Mouse (Mus musculus): ENCODE measurements around the gene Gm21985. TPM values are rescaled to one million over a fixed set of nuclear protein-coding genes. Genes with fewer than 3 reads are reported as not detected.

Gene Gm21985
- polyA plus RNA-seq, 1 experiment: not detected

- TF ChIP-seq MAX (IDR thresholded peaks at IDR 0.05; ENCODE audit: low read depth) (no peak), CEBPB (IDR thresholded peaks at IDR 0.05; ENCODE audit: insufficient read depth, poor library complexity, severe bottlenecking) (no peak), E2F4 (IDR thresholded peaks at IDR 0.05; ENCODE audit: insufficient read depth) (no peak)
- Histone ChIP-seq H3K4me3 (no peak overlapping the region), H3K36me3 (ENCODE audit: control insufficient read depth, insufficient read depth) (no peaks in the 10 kb centered on the region), H3K27me3 (ENCODE audit: control insufficient read depth, insufficient read depth, insufficient read length) (no peaks in the 10 kb centered on the region), H3K79me2 (ENCODE audit: control insufficient read depth, insufficient read depth) (peaks cover 3% of the 10 kb centered on the region), H3K4me2 (ENCODE audit: low read depth) (no peak overlapping the region), H3ac (ENCODE audit: control insufficient read depth, insufficient read length) (no peak overlapping the region)
Measured at GRCm38 (mm10) chr2:112374610-112375009, 108.5 kb downstream of the Gm21985 start.

DNA sequence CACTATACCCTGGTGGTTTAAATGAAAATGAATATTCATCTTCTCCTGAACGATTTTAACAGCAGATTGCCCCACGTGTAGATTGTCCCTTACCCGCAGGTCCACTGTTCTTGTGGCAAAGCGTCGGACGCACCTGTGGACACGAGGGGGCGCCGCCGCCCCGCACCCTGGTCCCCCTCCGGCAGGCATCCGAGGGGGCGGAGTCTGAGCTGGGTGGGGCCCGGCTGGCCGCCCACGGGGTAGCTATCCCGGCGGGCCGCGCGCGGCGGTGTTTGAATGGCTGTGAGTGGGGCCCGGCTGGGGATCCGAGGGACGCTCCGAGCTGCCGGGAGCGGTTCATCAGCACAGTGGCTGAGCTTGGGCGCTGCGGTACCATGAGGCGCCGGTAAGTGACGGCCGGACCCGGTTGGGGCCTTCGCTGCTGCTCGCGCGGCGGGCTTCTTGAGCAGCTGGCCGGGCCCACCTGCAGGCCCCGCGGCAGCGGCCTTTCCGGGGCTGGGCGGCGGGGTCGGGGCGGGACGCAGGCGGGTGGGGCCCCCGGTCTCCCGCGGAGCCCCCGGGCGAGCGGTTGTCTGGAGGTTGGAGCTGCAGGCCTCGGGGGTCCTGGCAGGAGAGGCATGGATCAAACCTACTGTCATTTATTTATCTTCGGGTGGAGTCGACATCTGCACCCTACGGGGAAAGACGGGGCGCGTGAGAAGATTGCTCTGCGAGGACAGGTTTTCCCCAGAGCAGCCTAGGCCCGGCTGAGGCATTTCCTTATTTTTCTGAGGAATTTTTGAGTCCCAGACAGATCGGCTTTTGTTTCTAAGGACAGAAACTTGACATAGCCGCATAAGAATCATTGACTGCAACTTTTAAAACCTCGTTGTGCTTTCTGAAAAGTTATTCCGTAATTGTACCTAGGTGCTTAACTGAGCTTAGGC lies 113.1 kb downstream of the Gm21985 start, which contains the start of gene Katnbl1:
TSS of gene Katnbl1 (plus strand) at position 239 of the 926 bp plus-strand sequence.
- Histone ChIP-seq H3ac (ENCODE audit: control insufficient read depth, insufficient read length) (peak within 1 kb of the TSS; percentile 99), H3K79me2 (ENCODE audit: control insufficient read depth, insufficient read depth) (peaks cover 49% of the 10 kb centered on the region), H3K27me3 (ENCODE audit: control insufficient read depth, insufficient read depth, insufficient read length) (no peaks in the 10 kb centered on the region), H3K36me3 (ENCODE audit: control insufficient read depth, insufficient read depth) (no peaks in the 10 kb centered on the region), H3K4me3 (peak within 1 kb of the TSS; percentile 59), H3K4me2 (ENCODE audit: low read depth) (peak within 1 kb of the TSS; percentile 86)
- TF ChIP-seq POLR2A (IDR thresholded peaks at IDR 0.05; ENCODE audit: insufficient read length, low read depth): peak; percentile 85
- TF ChIP-seq POLR2AphosphoS2 (IDR thresholded peaks at IDR 0.05; ENCODE audit: insufficient read length, low read depth): peak; percentile 83
- peak in 1 of 3 experiments; percentile 53 for TF ChIP-seq MYOD1 (IDR thresholded peaks at IDR 0.05; ENCODE audit: control insufficient read depth in 1 of 3, insufficient read length in 2 of 3, low read depth in 2 of 3)
- no peak for TF ChIP-seq MAX (IDR thresholded peaks at IDR 0.05; ENCODE audit: low read depth)
- no peak for TF ChIP-seq TCF12 (IDR thresholded peaks at IDR 0.05; ENCODE audit: insufficient read depth, poor library complexity, severe bottlenecking)
- no peak for TF ChIP-seq CEBPB (IDR thresholded peaks at IDR 0.05; ENCODE audit: insufficient read depth, poor library complexity, severe bottlenecking)
- peak; percentile 45 for TF ChIP-seq E2F4 (IDR thresholded peaks at IDR 0.05; ENCODE audit: insufficient read depth)
- TF ChIP-seq SRF (IDR thresholded peaks at IDR 0.05; ENCODE audit: control insufficient read depth, insufficient read length, low read depth): peak; percentile 44
- TF ChIP-seq REST (IDR thresholded peaks at IDR 0.05; ENCODE audit: insufficient read depth, insufficient read length): no peak
- no peak for TF ChIP-seq USF1 (IDR thresholded peaks at IDR 0.05; ENCODE audit: low read depth)
- TF ChIP-seq TCF3 (IDR thresholded peaks at IDR 0.05; ENCODE audit: insufficient read length, low read depth): no peak
- peak in 1 of 3 experiments; percentile 35 for TF ChIP-seq MYOG (IDR thresholded peaks at IDR 0.05; ENCODE audit: control insufficient read depth in 1 of 3, insufficient read depth in 1 of 3, insufficient read length in 2 of 3, low read depth in 2 of 3)

GRCm38 (mm10) chr2:112380131-112380530 lies 114.0 kb downstream of the Gm21985 start:
- H3K4me2 ChIP-seq (ENCODE audit: low read depth): peak overlapping the region; percentile 86
- H3K36me3 ChIP-seq (ENCODE audit: control insufficient read depth, insufficient read depth): peaks cover 4% of the 10 kb centered on the region
- peaks cover 58% of the 10 kb centered on the region for H3K79me2 ChIP-seq (ENCODE audit: control insufficient read depth, insufficient read depth)
- H3ac ChIP-seq (ENCODE audit: control insufficient read depth, insufficient read length): peak overlapping the region; percentile 99
- H3K27me3 ChIP-seq (ENCODE audit: control insufficient read depth, insufficient read depth, insufficient read length): no peaks in the 10 kb centered on the region
- H3K4me3 ChIP-seq: peak overlapping the region; percentile 59
- TF ChIP-seq MYOG (IDR thresholded peaks at IDR 0.05; ENCODE audit: control insufficient read depth in 1 of 3, insufficient read depth in 1 of 3, insufficient read length in 2 of 3, low read depth in 2 of 3): no peak
- no peak for TF ChIP-seq MAX (IDR thresholded peaks at IDR 0.05; ENCODE audit: low read depth)
- no peak for TF ChIP-seq MYOD1 (IDR thresholded peaks at IDR 0.05; ENCODE audit: control insufficient read depth in 1 of 3, insufficient read length in 2 of 3, low read depth in 2 of 3)
- no peak for TF ChIP-seq USF1 (IDR thresholded peaks at IDR 0.05; ENCODE audit: low read depth)
- TF ChIP-seq TCF3 (IDR thresholded peaks at IDR 0.05; ENCODE audit: insufficient read length, low read depth): no peak
- no peak for TF ChIP-seq E2F4 (IDR thresholded peaks at IDR 0.05; ENCODE audit: insufficient read depth)
- no peak for TF ChIP-seq TCF12 (IDR thresholded peaks at IDR 0.05; ENCODE audit: insufficient read depth, poor library complexity, severe bottlenecking)
- no peak for TF ChIP-seq POLR2A (IDR thresholded peaks at IDR 0.05; ENCODE audit: insufficient read length, low read depth)
- TF ChIP-seq REST (IDR thresholded peaks at IDR 0.05; ENCODE audit: insufficient read depth, insufficient read length): no peak
- no peak for TF ChIP-seq POLR2AphosphoS2 (IDR thresholded peaks at IDR 0.05; ENCODE audit: insufficient read length, low read depth)
- no peak for TF ChIP-seq CEBPB (IDR thresholded peaks at IDR 0.05; ENCODE audit: insufficient read depth, poor library complexity, severe bottlenecking)
- TF ChIP-seq SRF (IDR thresholded peaks at IDR 0.05; ENCODE audit: control insufficient read depth, insufficient read length, low read depth): no peak

DNA sequence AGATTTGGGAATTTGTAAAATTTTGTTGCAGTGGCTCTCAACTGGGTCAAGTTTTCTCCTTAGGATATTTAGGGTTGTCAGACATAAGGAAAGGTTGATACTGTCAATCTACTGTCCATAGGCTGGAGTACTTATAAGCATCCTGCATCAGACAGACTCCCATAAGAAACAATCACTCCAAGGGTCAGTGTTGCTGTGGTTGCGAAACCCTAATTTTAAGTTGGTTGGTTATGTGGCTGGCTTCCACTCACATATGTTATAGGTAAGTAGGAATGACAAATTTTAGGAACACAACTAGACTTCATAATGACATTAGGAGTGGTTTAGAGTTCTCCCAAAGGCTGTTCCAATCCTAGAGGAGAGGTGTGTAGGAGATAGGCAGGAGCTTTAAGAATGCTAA lies 115.1 kb downstream of the Gm21985 start:
- peaks cover 4% of the 10 kb centered on the region for H3K36me3 ChIP-seq (ENCODE audit: control insufficient read depth, insufficient read depth)
- TF ChIP-seq CEBPB (IDR thresholded peaks at IDR 0.05; ENCODE audit: insufficient read depth, poor library complexity, severe bottlenecking): peak; percentile 77
- TF ChIP-seq MAX (IDR thresholded peaks at IDR 0.05; ENCODE audit: low read depth): no peak
- TF ChIP-seq E2F4 (IDR thresholded peaks at IDR 0.05; ENCODE audit: insufficient read depth): no peak
- no peak for TF ChIP-seq MYOG (IDR thresholded peaks at IDR 0.05; ENCODE audit: control insufficient read depth in 1 of 3, insufficient read depth in 1 of 3, insufficient read length in 2 of 3, low read depth in 2 of 3)
- TF ChIP-seq POLR2A (IDR thresholded peaks at IDR 0.05; ENCODE audit: insufficient read length, low read depth): no peak
- peak overlapping the region; percentile 59 for H3K4me3 ChIP-seq
- H3ac ChIP-seq (ENCODE audit: control insufficient read depth, insufficient read length): no peak overlapping the region
- no peaks in the 10 kb centered on the region for H3K27me3 ChIP-seq (ENCODE audit: control insufficient read depth, insufficient read depth, insufficient read length)
- peaks cover 69% of the 10 kb centered on the region for H3K79me2 ChIP-seq (ENCODE audit: control insufficient read depth, insufficient read depth)
- H3K4me2 ChIP-seq (ENCODE audit: low read depth): peak overlapping the region; percentile 86

- Histone ChIP-seq H3K79me2 (ENCODE audit: control insufficient read depth, insufficient read depth) (peaks cover 100% of the 10 kb centered on the region), H3ac (ENCODE audit: control insufficient read depth, insufficient read length) (no peak overlapping the region), H3K4me2 (ENCODE audit: low read depth) (no peak overlapping the region), H3K27me3 (ENCODE audit: control insufficient read depth, insufficient read depth, insufficient read length) (no peaks in the 10 kb centered on the region), H3K4me3 (no peak overlapping the region), H3K36me3 (ENCODE audit: control insufficient read depth, insufficient read depth) (no peaks in the 10 kb centered on the region)
- no peak for TF ChIP-seq TCF12 (IDR thresholded peaks at IDR 0.05; ENCODE audit: insufficient read depth, poor library complexity, severe bottlenecking)
- TF ChIP-seq E2F4 (IDR thresholded peaks at IDR 0.05; ENCODE audit: insufficient read depth): no peak
- TF ChIP-seq CEBPB (IDR thresholded peaks at IDR 0.05; ENCODE audit: insufficient read depth, poor library complexity, severe bottlenecking): no peak
- TF ChIP-seq REST (IDR thresholded peaks at IDR 0.05; ENCODE audit: insufficient read depth, insufficient read length): no peak
- no peak for TF ChIP-seq SRF (IDR thresholded peaks at IDR 0.05; ENCODE audit: control insufficient read depth, insufficient read length, low read depth)
- TF ChIP-seq MYOD1 (IDR thresholded peaks at IDR 0.05; ENCODE audit: control insufficient read depth in 1 of 3, insufficient read length in 2 of 3, low read depth in 2 of 3): no peak
- TF ChIP-seq POLR2AphosphoS2 (IDR thresholded peaks at IDR 0.05; ENCODE audit: insufficient read length, low read depth): no peak
- TF ChIP-seq MYOG (IDR thresholded peaks at IDR 0.05; ENCODE audit: control insufficient read depth in 1 of 3, insufficient read depth in 1 of 3, insufficient read length in 2 of 3, low read depth in 2 of 3): no peak
- no peak for TF ChIP-seq MAX (IDR thresholded peaks at IDR 0.05; ENCODE audit: low read depth)
- TF ChIP-seq POLR2A (IDR thresholded peaks at IDR 0.05; ENCODE audit: insufficient read length, low read depth): no peak
- TF ChIP-seq TCF3 (IDR thresholded peaks at IDR 0.05; ENCODE audit: insufficient read length, low read depth): no peak
- no peak for TF ChIP-seq USF1 (IDR thresholded peaks at IDR 0.05; ENCODE audit: low read depth)
Measured at GRCm38 (mm10) chr2:112390843-112391242, 124.7 kb downstream of the Gm21985 start.

Data from myocyte (in vitro differentiated cells).